Mouse (Mus musculus) C2C12 (cell line): Measurements from ENCODE around the gene Ntrk1.

Source experiments
- CEBPB ChIP-seq: IDR thresholded peaks from one replicate; pipeline ENCODE4 v1.6.1; 2011; ENCODE audit warnings: low read depth, mild to moderate bottlenecking, control low read depth, moderate library complexity
- CTCF ChIP-seq: IDR thresholded peaks from one replicate; pipeline ENCODE4 v1.5.1; 2011; ENCODE audit not compliant: control insufficient read depth, insufficient read depth, insufficient read length
- FOSL1 ChIP-seq: IDR thresholded peaks from one replicate; pipeline ENCODE4 v1.8.0; 2011; ENCODE audit warnings: mild to moderate bottlenecking, low read length; ENCODE audit not compliant: poor library complexity, insufficient read depth, severe bottlenecking
- MAX ChIP-seq: IDR thresholded peaks from one replicate; pipeline ENCODE4 v1.6.1; 2011; ENCODE audit warnings: mild to moderate bottlenecking, control low read depth
- MYOD1 ChIP-seq: IDR thresholded peaks from one replicate; pipeline ENCODE4 v1.6.1; 2011; ENCODE audit warnings: low read depth; ENCODE audit not compliant: control insufficient read depth, insufficient read length
- MYOG ChIP-seq: IDR thresholded peaks from one replicate; pipeline ENCODE4 v1.6.1; 2011; ENCODE audit not compliant: control insufficient read depth, insufficient read length; ENCODE audit errors: extremely low read depth
- USF1 ChIP-seq: IDR thresholded peaks from one replicate; pipeline ENCODE4 v1.6.1; 2011; ENCODE audit warnings: low read depth, mild to moderate bottlenecking, control low read depth, moderate library complexity

DNA sequence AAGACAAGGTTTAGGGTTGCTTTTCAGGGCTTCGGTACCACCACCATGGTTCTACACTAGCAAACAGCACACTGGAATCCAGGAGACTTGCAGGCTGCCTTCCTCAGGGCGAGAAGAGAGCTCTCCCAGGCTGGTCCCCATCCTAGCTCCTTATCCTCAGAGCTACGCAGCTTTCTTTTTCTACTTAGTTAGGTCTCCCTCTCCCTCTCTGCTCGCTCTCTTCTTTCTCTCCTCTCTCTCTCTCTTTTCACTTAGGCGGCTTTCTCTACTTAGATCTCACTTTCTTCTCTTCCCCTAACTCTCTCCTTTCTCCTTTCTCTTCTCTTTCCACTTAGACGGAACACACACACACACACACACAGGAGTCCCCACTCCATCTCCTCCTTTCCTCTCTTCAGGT, 26.5 kb downstream of the Ntrk1 start:
- no peak for TF ChIP-seq CTCF
- TF ChIP-seq MAX: no peak
- TF ChIP-seq MYOD1: no peak
- no peak for TF ChIP-seq USF1
- no peak for TF ChIP-seq MYOG
- no peak for TF ChIP-seq FOSL1
- no peak for TF ChIP-seq CEBPB
